In genomic region chrX:7670390-7670881, GRCm38 (mm10) we compare ENCODE assay signal across 8 mouse cellular contexts. TPM values are rescaled to one million over a fixed set of nuclear protein-coding genes. Genes with fewer than 3 reads are reported as not detected.
A peak's percentile ranks its signal among the peaks of the same experiment; 100 is the strongest.
DNase-seq lines count a peak whose midpoint lies in the region; ATAC-seq and TF ChIP-seq lines count a peak whose summit lies in the region.

No protein-coding gene starts in this region.

- DNase-seq in layer of hippocampus, postnatal 10 days (ENCODE audit: low spot score in 2 of 2) = peak; percentile 42 to 60
- DNase-seq in layer of hippocampus, adult 9-11 months = no peak
- DNase-seq in cerebellum, adult 9-11 months = peak; percentile 62
- DNase-seq in gastrocnemius, adult 2 months = peak; percentile 85
- DNase-seq in liver, embryonic 11.5 days (ENCODE audit: low spot score) = no peak
- DNase-seq in midbrain, postnatal 0 days (ENCODE audit: low spot score) = peak; percentile 33

- peak overlapping the region; percentile 51 for H3K4me2 ChIP-seq in hindbrain, embryonic 16.5 days (ENCODE audit: low read length)
- H3K4me2 ChIP-seq in liver, embryonic 11.5 days = peak overlapping the region; percentile 76
- H3K4me2 ChIP-seq in midbrain, postnatal 0 days (ENCODE audit: low read depth, low read length, poor library complexity, severe bottlenecking) = peak overlapping the region; percentile 42
- H3K4me2 ChIP-seq in stomach, embryonic 16.5 days (ENCODE audit: low read depth, low read length) = peak overlapping the region; percentile 53

- TF ChIP-seq CTCF in gastrocnemius, adult 2 months (IDR thresholded peaks at IDR 0.05) = no peak
- no peak for TF ChIP-seq CTCF in midbrain, postnatal 0 days (IDR thresholded peaks at IDR 0.05)

- H3K36me3 ChIP-seq in hindbrain, embryonic 16.5 days (ENCODE audit: control insufficient read depth, insufficient read depth, low read length) = no peaks in the 10 kb centered on the region
- H3K36me3 ChIP-seq in liver, embryonic 11.5 days (ENCODE audit: control insufficient read depth, insufficient read depth, low read length) = no peaks in the 10 kb centered on the region
- H3K36me3 ChIP-seq in midbrain, postnatal 0 days (ENCODE audit: insufficient read depth, low read length) = no peaks in the 10 kb centered on the region
- no peaks in the 10 kb centered on the region; the same call in 1 of the 2 replicates for H3K36me3 ChIP-seq in stomach, embryonic 16.5 days (ENCODE audit: control insufficient read depth, insufficient read depth, low read length)

- no peaks in the 10 kb centered on the region for H3K27me3 ChIP-seq in hindbrain, embryonic 16.5 days (replicated peaks; ENCODE audit: control insufficient read depth, insufficient read depth, low read length)
- H3K27me3 ChIP-seq in liver, embryonic 11.5 days (replicated peaks; ENCODE audit: control insufficient read depth, insufficient read depth, low read length) = no peaks in the 10 kb centered on the region
- H3K27me3 ChIP-seq in midbrain, postnatal 0 days (ENCODE audit: insufficient read depth, low read length) = no peaks in the 10 kb centered on the region
- H3K27me3 ChIP-seq in stomach, embryonic 16.5 days (ENCODE audit: control insufficient read depth, insufficient read depth, low read length) = no peaks in the 10 kb centered on the region

- H3K9ac ChIP-seq in hindbrain, embryonic 16.5 days (ENCODE audit: low read depth, low read length) = no peak overlapping the region; the same call in 1 of the 2 replicates
- peak overlapping the region; percentile 59 for H3K9ac ChIP-seq in liver, embryonic 11.5 days (ENCODE audit: low read depth, low read length)
- no peak overlapping the region for H3K9ac ChIP-seq in midbrain, postnatal 0 days (replicated peaks; ENCODE audit: low read length, poor library complexity, severe bottlenecking)
- peak overlapping the region; percentile 79 for H3K9ac ChIP-seq in stomach, embryonic 16.5 days (ENCODE audit: low read length)

- no peaks in the 10 kb centered on the region for H3K4me1 ChIP-seq in hindbrain, embryonic 16.5 days (ENCODE audit: control insufficient read depth, insufficient read depth, low read depth, low read length)
- no peaks in the 10 kb centered on the region; the same call in 1 of the 2 replicates for H3K4me1 ChIP-seq in liver, embryonic 11.5 days (replicated peaks; ENCODE audit: control insufficient read depth, insufficient read depth, low read length)
- no peaks in the 10 kb centered on the region for H3K4me1 ChIP-seq in midbrain, postnatal 0 days (ENCODE audit: insufficient read depth, low read length)
- H3K4me1 ChIP-seq in stomach, embryonic 16.5 days (ENCODE audit: control insufficient read depth, insufficient read depth, low read length) = peaks cover 5% of the 10 kb centered on the region; the same call in 1 of the 2 replicates

- peak; percentile 55 for ATAC-seq in hindbrain, embryonic 16.5 days
- ATAC-seq in liver, embryonic 11.5 days (replicated peaks; ENCODE audit: low FRiP score) = peak; percentile 60
- peak; percentile 32 for ATAC-seq in midbrain, postnatal 0 days (ENCODE audit: low FRiP score)
- peak; percentile 83 for ATAC-seq in stomach, embryonic 16.5 days (ENCODE audit: insufficient read depth, low FRiP score)

- intact Hi-C loops in gastrocnemius, adult 2 months (cut with DNase I) = no loop called here

- peak overlapping the region; percentile 88 for H3K27ac ChIP-seq in gastrocnemius, adult 2 months
- H3K27ac ChIP-seq in hindbrain, embryonic 16.5 days (ENCODE audit: low read depth, low read length) = no peak overlapping the region
- H3K27ac ChIP-seq in liver, embryonic 11.5 days (ENCODE audit: low read depth, low read length) = no peak overlapping the region
- no peak overlapping the region for H3K27ac ChIP-seq in midbrain, postnatal 0 days (ENCODE audit: low read depth, low read length)
- H3K27ac ChIP-seq in stomach, embryonic 16.5 days (ENCODE audit: low read length) = peak overlapping the region; percentile 92

- no peaks in the 10 kb centered on the region for H3K9me3 ChIP-seq in hindbrain, embryonic 16.5 days (ENCODE audit: control insufficient read depth, low read length)
- H3K9me3 ChIP-seq in liver, embryonic 11.5 days (ENCODE audit: control insufficient read depth, low read length) = no peaks in the 10 kb centered on the region
- H3K9me3 ChIP-seq in midbrain, postnatal 0 days (ENCODE audit: low read length) = peaks cover 3% of the 10 kb centered on the region; the same call in 1 of the 2 replicates
- H3K9me3 ChIP-seq in stomach, embryonic 16.5 days (replicated peaks; ENCODE audit: control insufficient read depth, low read length) = no peaks in the 10 kb centered on the region

- WGBS in hindbrain, embryonic 16.5 days = 23% methylated on average over 13 of the region's 19 CpGs
- WGBS in liver, embryonic 11.5 days = 19% methylated on average over 15 of the region's 19 CpGs
- WGBS in midbrain, postnatal 0 days = 27% methylated on average over 19 of the region's 19 CpGs
- WGBS in stomach, embryonic 16.5 days = 9% methylated on average over 13 of the region's 19 CpGs

- H3K4me3 ChIP-seq in gastrocnemius, adult 2 months = peak overlapping the region; percentile 78
- peak overlapping the region; percentile 34 for H3K4me3 ChIP-seq in hindbrain, embryonic 16.5 days (ENCODE audit: low read length)
- H3K4me3 ChIP-seq in liver, embryonic 11.5 days (ENCODE audit: low read depth, low read length) = peak overlapping the region; percentile 54
- peak overlapping the region; percentile 32 for H3K4me3 ChIP-seq in midbrain, postnatal 0 days (ENCODE audit: low read depth, low read length)
- H3K4me3 ChIP-seq in stomach, embryonic 16.5 days (replicated peaks; ENCODE audit: low read length) = peak overlapping the region; percentile 61

RNA-seq across cellular contexts. Expression of gene Plp2, which starts 0.8 kb away (rescaled TPM):
- 10 to 100 TPM; 14.9 to 19.3 TPM for total RNA-seq in layer of hippocampus, postnatal 10 days (2021)
- 10 to 100 TPM; 23.8 to 42.7 TPM for total RNA-seq in gastrocnemius, adult 2 months (2021)
- polyA plus RNA-seq in hindbrain, embryonic 16.5 days (2015; fragmentation: Nextera tagmentation; extraction: Ambion mirVana) = 21.1 and 24.8 TPM in 2 replicates
- 78.2 and 79.5 TPM in 2 replicates for polyA plus RNA-seq in liver, embryonic 11.5 days (2014; fragmentation: Nextera tagmentation; extraction: Ambion mirVana)
- total RNA-seq in midbrain, postnatal 0 days (2014; rRNA removed) = 9.1 and 16.4 TPM in 2 replicates
- 18.9 and 20.0 TPM in 2 replicates for polyA plus RNA-seq in midbrain, postnatal 0 days (2015; fragmentation: Nextera tagmentation; extraction: Ambion mirVana)
- 233 and 283 TPM in 2 replicates for polyA plus RNA-seq in stomach, embryonic 16.5 days (2015; fragmentation: Nextera tagmentation; extraction: Ambion mirVana)

RNA-seq across cellular contexts. Expression of gene Magix, which starts 10.6 kb away (rescaled TPM):
- under 1 TPM in 1 of 2 experiments, not detected in 1; 0.42 TPM for total RNA-seq in layer of hippocampus, postnatal 10 days (2021)
- 10 to 100 TPM; 21.0 to 31.0 TPM for total RNA-seq in gastrocnemius, adult 2 months (2021)
- 0.25 and 0.45 TPM in 2 replicates for polyA plus RNA-seq in hindbrain, embryonic 16.5 days (2015; fragmentation: Nextera tagmentation; extraction: Ambion mirVana)
- polyA plus RNA-seq in liver, embryonic 11.5 days (2014; fragmentation: Nextera tagmentation; extraction: Ambion mirVana) = 0.06 TPM in 1 of 2 replicates, not detected in the other
- total RNA-seq in midbrain, postnatal 0 days (2014; rRNA removed) = not detected in 2 replicates
- 0.07 and 0.13 TPM in 2 replicates for polyA plus RNA-seq in midbrain, postnatal 0 days (2015; fragmentation: Nextera tagmentation; extraction: Ambion mirVana)
- 0.80 and 0.87 TPM in 2 replicates for polyA plus RNA-seq in stomach, embryonic 16.5 days (2015; fragmentation: Nextera tagmentation; extraction: Ambion mirVana)

RNA-seq across cellular contexts. Expression of gene Prickle3, which starts 13.4 kb away (rescaled TPM):
- 1 to 10 TPM; 2.0 TPM for total RNA-seq in layer of hippocampus, postnatal 10 days (2021)
- 10 to 100 TPM; 23.6 to 26.6 TPM for total RNA-seq in gastrocnemius, adult 2 months (2021)
- 1.7 and 2.2 TPM in 2 replicates for polyA plus RNA-seq in hindbrain, embryonic 16.5 days (2015; fragmentation: Nextera tagmentation; extraction: Ambion mirVana)
- polyA plus RNA-seq in liver, embryonic 11.5 days (2014; fragmentation: Nextera tagmentation; extraction: Ambion mirVana) = 2.7 and 4.0 TPM in 2 replicates
- 0.99 and 1.6 TPM in 2 replicates for total RNA-seq in midbrain, postnatal 0 days (2014; rRNA removed)
- 1.1 and 1.3 TPM in 2 replicates for polyA plus RNA-seq in midbrain, postnatal 0 days (2015; fragmentation: Nextera tagmentation; extraction: Ambion mirVana)
- 11.1 and 12.7 TPM in 2 replicates for polyA plus RNA-seq in stomach, embryonic 16.5 days (2015; fragmentation: Nextera tagmentation; extraction: Ambion mirVana)

RNA-seq across cellular contexts. Expression of gene Gpkow, which starts 26.5 kb away (rescaled TPM):
- total RNA-seq in layer of hippocampus, postnatal 10 days (2021) = 10 to 100 TPM; 35.5 to 38.4 TPM
- 10 to 100 TPM; 12.5 to 15.3 TPM for total RNA-seq in gastrocnemius, adult 2 months (2021)
- 45.7 and 51.2 TPM in 2 replicates for polyA plus RNA-seq in hindbrain, embryonic 16.5 days (2015; fragmentation: Nextera tagmentation; extraction: Ambion mirVana)
- 30.0 and 33.4 TPM in 2 replicates for polyA plus RNA-seq in liver, embryonic 11.5 days (2014; fragmentation: Nextera tagmentation; extraction: Ambion mirVana)
- 11.9 and 25.1 TPM in 2 replicates for total RNA-seq in midbrain, postnatal 0 days (2014; rRNA removed)
- polyA plus RNA-seq in midbrain, postnatal 0 days (2015; fragmentation: Nextera tagmentation; extraction: Ambion mirVana) = 41.6 and 42.3 TPM in 2 replicates
- polyA plus RNA-seq in stomach, embryonic 16.5 days (2015; fragmentation: Nextera tagmentation; extraction: Ambion mirVana) = 37.9 and 38.4 TPM in 2 replicates

RNA-seq across cellular contexts. Expression of gene Syp, which starts 32.2 kb away (rescaled TPM):
- 1,000 to 10,000 TPM; 1,418 to 1,453 TPM for total RNA-seq in layer of hippocampus, postnatal 10 days (2021)
- 1 to 10 TPM in 1 of 2 experiments, under 1 TPM in 1; 0.56 to 1.2 TPM for total RNA-seq in gastrocnemius, adult 2 months (2021)
- polyA plus RNA-seq in hindbrain, embryonic 16.5 days (2015; fragmentation: Nextera tagmentation; extraction: Ambion mirVana) = 249 and 292 TPM in 2 replicates
- 0.69 and 0.95 TPM in 2 replicates for polyA plus RNA-seq in liver, embryonic 11.5 days (2014; fragmentation: Nextera tagmentation; extraction: Ambion mirVana)
- total RNA-seq in midbrain, postnatal 0 days (2014; rRNA removed) = 431 and 492 TPM in 2 replicates
- polyA plus RNA-seq in midbrain, postnatal 0 days (2015; fragmentation: Nextera tagmentation; extraction: Ambion mirVana) = 329 and 360 TPM in 2 replicates
- 9.8 and 10.3 TPM in 2 replicates for polyA plus RNA-seq in stomach, embryonic 16.5 days (2015; fragmentation: Nextera tagmentation; extraction: Ambion mirVana)

Comparison
In these comparisons a context has a peak if more than half of its experiments do, and no peak if none do; other contexts are left out.
1. DNase-seq: peak in layer of hippocampus, postnatal 10 days (2 of 2), cerebellum, adult 9-11 months (single experiment), gastrocnemius, adult 2 months (single experiment) and midbrain, postnatal 0 days (single experiment); none in layer of hippocampus, adult 9-11 months (single experiment) and liver, embryonic 11.5 days (single experiment).
2. H3K27ac ChIP-seq: peak in gastrocnemius, adult 2 months (single experiment) and stomach, embryonic 16.5 days (single experiment); none in hindbrain, embryonic 16.5 days (single experiment), liver, embryonic 11.5 days (single experiment) and midbrain, postnatal 0 days (single experiment).
3. ATAC-seq: peak in every context shown above with its lines; median percentile 83 in stomach, embryonic 16.5 days; 60 in liver, embryonic 11.5 days; 55 in hindbrain, embryonic 16.5 days; 32 in midbrain, postnatal 0 days.
4. H3K9ac ChIP-seq: peak in liver, embryonic 11.5 days (single experiment) and stomach, embryonic 16.5 days (single experiment); none in hindbrain, embryonic 16.5 days (single experiment) and midbrain, postnatal 0 days (single experiment).
5. Peak in every context shown above with its lines, with median percentiles within 50 percentile points of each other: H3K4me3 ChIP-seq and H3K4me2 ChIP-seq.